ENCODE assay signal across 17 mouse cellular contexts in genomic region chr7:65980000-65980399, GRCm38 (mm10).
A peak's percentile ranks its signal among the peaks of the same experiment; 100 is the strongest.
DNase-seq lines count a peak whose midpoint lies in the region; ATAC-seq and TF ChIP-seq lines count a peak whose summit lies in the region.
"Had no signal": no experiment of that assay in that cellular context is flagged by ENCODE, and none has a peak within 500 bp of the region (broad histone marks: within the 10 kb centered on the region; RNA-seq: fewer than 3 reads in every experiment).

No protein-coding gene starts in this region.

- DNase-seq in heart, adult 11 months = peak; percentile 91
- DNase-seq in heart, embryonic 10.5 days (ENCODE audit: low spot score) = no peak
- DNase-seq in midbrain, embryonic 11.5 days (ENCODE audit: low spot score, missing footprints) = peak; percentile 61
- no peak for DNase-seq in midbrain, postnatal 0 days (ENCODE audit: low spot score)
- DNase-seq in cerebellum, adult 18-20 months = no peak
- DNase-seq: adrenal gland, postnatal 25 days; cerebellum, adult 11 months; cerebellum, adult 2 months; cerebellum, adult 9-10 months; cerebellum, postnatal 25 days had no signal

- no peaks in the 10 kb centered on the region for H3K9me3 ChIP-seq in heart, embryonic 10.5 days
- H3K9me3 ChIP-seq in midbrain, embryonic 11.5 days (ENCODE audit: control insufficient read depth, low read length) = no peaks in the 10 kb centered on the region
- no peaks in the 10 kb centered on the region for H3K9me3 ChIP-seq in midbrain, postnatal 0 days (ENCODE audit: low read length)
- H3K9me3 ChIP-seq: embryonic facial prominence, embryonic 10.5 days; embryonic facial prominence, embryonic 12.5 days; forebrain, embryonic 10.5 days; forebrain, embryonic 12.5 days had no signal

- no peak overlapping the region for H3K27ac ChIP-seq in heart, embryonic 10.5 days
- no peak overlapping the region for H3K27ac ChIP-seq in midbrain, embryonic 11.5 days (ENCODE audit: low read depth, low read length)
- H3K27ac ChIP-seq in midbrain, postnatal 0 days (ENCODE audit: low read depth, low read length) = no peak overlapping the region
- H3K27ac ChIP-seq: embryonic facial prominence, embryonic 10.5 days; embryonic facial prominence, embryonic 12.5 days; forebrain, embryonic 10.5 days; forebrain, embryonic 12.5 days had no signal

- peaks cover 3% of the 10 kb centered on the region; the same call in 1 of the 2 replicates for H3K27me3 ChIP-seq in heart, embryonic 10.5 days (ENCODE audit: insufficient read depth, poor library complexity, severe bottlenecking)
- no peaks in the 10 kb centered on the region for H3K27me3 ChIP-seq in midbrain, embryonic 11.5 days (ENCODE audit: control insufficient read depth, insufficient read depth, low read length)
- H3K27me3 ChIP-seq in midbrain, postnatal 0 days (ENCODE audit: insufficient read depth, low read length) = no peaks in the 10 kb centered on the region
- H3K27me3 ChIP-seq: embryonic facial prominence, embryonic 12.5 days; forebrain, embryonic 12.5 days had no signal

- H3K36me3 ChIP-seq in heart, embryonic 10.5 days = no peaks in the 10 kb centered on the region; the same call in 1 of the 2 replicates
- no peaks in the 10 kb centered on the region for H3K36me3 ChIP-seq in midbrain, embryonic 11.5 days (ENCODE audit: control insufficient read depth, insufficient read depth, low read length)
- no peaks in the 10 kb centered on the region for H3K36me3 ChIP-seq in midbrain, postnatal 0 days (ENCODE audit: insufficient read depth, low read length)
- H3K36me3 ChIP-seq: embryonic facial prominence, embryonic 10.5 days; embryonic facial prominence, embryonic 12.5 days; forebrain, embryonic 10.5 days; forebrain, embryonic 12.5 days had no signal

- no peak overlapping the region for H3K9ac ChIP-seq in midbrain, embryonic 11.5 days (ENCODE audit: low read length)
- no peak overlapping the region for H3K9ac ChIP-seq in midbrain, postnatal 0 days (replicated peaks; ENCODE audit: low read length, poor library complexity, severe bottlenecking)
- H3K9ac ChIP-seq: embryonic facial prominence, embryonic 12.5 days; forebrain, embryonic 12.5 days had no signal

- no peak overlapping the region for H3K4me3 ChIP-seq in heart, embryonic 10.5 days
- H3K4me3 ChIP-seq in midbrain, embryonic 11.5 days (ENCODE audit: low read depth, low read length) = no peak overlapping the region
- H3K4me3 ChIP-seq in midbrain, postnatal 0 days (ENCODE audit: low read depth, low read length) = no peak overlapping the region
- H3K4me3 ChIP-seq: embryonic facial prominence, embryonic 10.5 days; embryonic facial prominence, embryonic 12.5 days; erythroblast, embryonic 14.5 days; forebrain, embryonic 10.5 days; forebrain, embryonic 12.5 days had no signal

- ATAC-seq in midbrain, embryonic 11.5 days (ENCODE audit: low FRiP score) = no peak
- ATAC-seq in midbrain, postnatal 0 days (ENCODE audit: low FRiP score) = no peak
- ATAC-seq: forebrain, embryonic 14.5 days; forebrain, embryonic 16.5 days had no signal

- H3K4me2 ChIP-seq in midbrain, embryonic 11.5 days = no peak overlapping the region
- H3K4me2 ChIP-seq in midbrain, postnatal 0 days (ENCODE audit: low read depth, low read length, poor library complexity, severe bottlenecking) = no peak overlapping the region
- H3K4me2 ChIP-seq: embryonic facial prominence, embryonic 12.5 days; forebrain, embryonic 12.5 days had no signal

- H3K4me1 ChIP-seq in heart, embryonic 10.5 days = peaks cover 9% of the 10 kb centered on the region
- no peaks in the 10 kb centered on the region for H3K4me1 ChIP-seq in midbrain, embryonic 11.5 days (ENCODE audit: control insufficient read depth, insufficient read depth, low read length)
- no peaks in the 10 kb centered on the region for H3K4me1 ChIP-seq in midbrain, postnatal 0 days (ENCODE audit: insufficient read depth, low read length)
- H3K4me1 ChIP-seq: forebrain, embryonic 12.5 days had no signal

- whole genome bisulfite sequencing in heart, embryonic 10.5 days = 89% methylated on average over 9 of the region's 9 CpGs
- 85% methylated on average over 9 of the region's 9 CpGs for WGBS in midbrain, embryonic 11.5 days
- WGBS in midbrain, postnatal 0 days = 91% methylated on average over 9 of the region's 9 CpGs

- no peak for TF ChIP-seq CTCF in midbrain, postnatal 0 days (IDR thresholded peaks at IDR 0.05)

Comparison
In these comparisons a context has a peak if more than half of its experiments do, and no peak if none do; other contexts are left out.
1. DNase-seq: peak in heart, adult 11 months (single experiment) and midbrain, embryonic 11.5 days (single experiment); none in heart, embryonic 10.5 days (single experiment), midbrain, postnatal 0 days (single experiment) and cerebellum, adult 18-20 months (0 of 2).